Mouse (Mus musculus): Measurements from ENCODE around the gene Mcoln3.

Mcoln3 gene

GRCm38 (mm10) chr3:146134834-146135233 is 17.6 kb downstream of the Mcoln3 start:
- DNase-seq (ENCODE audit: low spot score): peak; percentile 7

GRCm38 (mm10) chr3:146135417-146135816 is 18.2 kb downstream of the Mcoln3 start:
- DNase-seq (ENCODE audit: low spot score): no peak

GRCm38 (mm10) chr3:146136422-146136821 is 19.2 kb downstream of the Mcoln3 start:
- DNase-seq (ENCODE audit: low spot score): no peak

DNA sequence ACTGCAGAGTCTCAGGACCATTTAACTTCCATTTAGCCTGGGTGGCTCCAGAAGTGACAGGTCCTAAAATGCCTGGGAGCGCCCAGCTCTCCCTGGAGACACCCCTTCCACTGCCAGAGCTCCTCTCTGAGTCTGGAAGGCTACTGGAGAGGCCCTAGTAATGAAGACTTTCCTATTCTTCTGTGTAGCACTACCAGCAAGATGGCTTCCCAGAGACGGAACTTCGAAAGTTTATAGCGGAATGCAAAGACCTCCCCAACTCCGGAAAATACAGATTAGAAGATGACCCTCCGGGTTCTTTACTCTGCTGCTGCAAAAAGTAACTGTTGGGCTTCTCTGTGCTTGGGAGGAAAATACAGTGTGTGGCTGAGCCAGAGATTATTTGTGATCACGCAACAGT is 23.0 kb downstream of the Mcoln3 start:
- no peak for DNase-seq (ENCODE audit: low spot score)

GRCm38 (mm10) chr3:146142523-146142922 is 25.3 kb downstream of the Mcoln3 start:
- DNase-seq (ENCODE audit: low spot score): no peak

DNA sequence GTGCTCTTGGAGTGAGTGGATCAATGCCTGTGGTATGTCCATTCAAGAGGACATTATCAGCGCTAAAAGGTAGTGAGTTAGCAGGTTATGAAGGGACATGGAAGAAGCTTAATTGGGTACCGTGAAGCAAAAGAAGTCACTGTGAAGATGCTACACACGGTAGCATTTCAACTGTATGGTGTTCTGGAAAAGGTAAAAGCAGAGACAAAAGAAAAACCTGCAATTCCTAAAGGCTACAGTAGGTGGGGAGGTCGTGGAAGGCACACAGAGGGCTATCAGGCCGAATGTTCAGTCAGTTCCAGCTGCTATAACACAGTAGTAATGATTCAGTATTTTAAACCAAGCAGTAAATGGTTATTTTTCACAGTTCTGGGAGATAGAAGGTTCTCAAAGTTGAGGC is 28.3 kb downstream of the Mcoln3 start:
- DNase-seq (ENCODE audit: low spot score): no peak

GRCm38 (mm10) chr3:146146131-146146530 is 28.9 kb downstream of the Mcoln3 start:
- no peak for DNase-seq (ENCODE audit: low spot score)

- no peak for DNase-seq (ENCODE audit: low spot score)
Measured at GRCm38 (mm10) chr3:146149156-146150057, 32.2 kb downstream of the Mcoln3 start, which contains the start of gene Mcoln2. TSS of gene Mcoln2 (plus strand) at chr3:146149833.

- no peak for DNase-seq (ENCODE audit: low spot score)
Measured at GRCm38 (mm10) chr3:146150058-146150400, 32.8 kb downstream of the Mcoln3 start.

DNA sequence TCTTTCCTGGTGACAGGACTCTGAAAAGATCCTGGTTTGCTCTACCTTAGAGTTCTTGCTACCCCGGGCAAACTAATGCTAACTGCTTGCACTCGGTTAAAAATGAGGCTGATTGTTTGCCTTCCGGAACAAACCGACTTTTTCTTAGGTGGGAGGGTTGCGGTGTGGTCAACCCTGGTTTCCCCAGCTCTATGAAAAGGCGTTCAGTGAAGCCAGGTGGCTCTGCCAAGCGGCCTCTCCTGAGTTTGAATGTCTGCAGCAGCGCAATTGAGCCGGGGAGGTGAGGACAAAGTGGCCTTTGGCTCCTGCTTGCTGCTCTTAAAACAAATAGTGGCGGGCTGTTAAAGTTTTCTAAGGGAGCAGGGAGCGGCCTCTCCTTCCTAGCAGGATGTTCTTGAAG is 33.3 kb downstream of the Mcoln3 start:
- DNase-seq (ENCODE audit: low spot score): no peak

- no peak for DNase-seq (ENCODE audit: low spot score)
Measured at GRCm38 (mm10) chr3:146151328-146151727, 34.1 kb downstream of the Mcoln3 start.

DNA sequence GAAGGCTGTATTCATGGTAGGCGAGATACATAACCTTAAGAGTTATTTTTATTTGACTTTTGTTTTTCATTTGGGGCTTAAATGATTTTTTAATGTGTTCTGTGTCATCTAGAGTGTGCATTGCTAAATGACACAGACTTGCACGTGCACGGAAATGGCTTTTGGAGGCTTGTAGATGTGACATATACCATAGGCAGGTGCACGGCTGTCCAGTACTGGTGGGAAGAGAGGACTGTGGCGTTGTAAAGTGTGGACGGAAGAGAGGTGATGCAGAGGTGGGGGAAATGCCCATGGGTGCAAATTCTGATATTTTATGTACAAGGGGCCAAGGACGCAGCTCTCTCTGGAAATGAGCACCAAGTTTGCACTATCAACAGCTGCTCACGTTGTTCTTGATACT is 34.5 kb downstream of the Mcoln3 start:
- DNase-seq (ENCODE audit: low spot score): no peak

DNA sequence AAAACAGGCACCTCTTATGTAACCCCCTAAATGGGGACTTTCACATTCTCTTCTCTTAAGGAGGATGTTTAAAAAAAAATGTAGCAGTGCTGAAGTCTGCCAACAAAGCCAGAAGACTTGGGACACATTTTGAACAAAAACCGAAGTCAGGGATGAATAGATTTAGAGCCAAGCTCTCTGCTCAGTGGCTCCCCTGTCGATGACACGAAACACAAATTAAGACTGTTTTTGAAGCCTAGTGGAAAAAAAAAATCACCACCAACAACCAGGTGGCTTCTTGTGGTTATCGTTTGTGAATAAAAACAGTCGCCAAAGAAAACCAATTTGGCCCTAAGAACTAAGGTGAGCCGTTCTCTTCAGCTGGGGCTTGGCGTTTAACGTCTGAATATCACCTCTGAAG is 35.1 kb downstream of the Mcoln3 start:
- DNase-seq (ENCODE audit: low spot score): no peak

- DNase-seq (ENCODE audit: low spot score): no peak
Measured at GRCm38 (mm10) chr3:146152913-146153312, 35.7 kb downstream of the Mcoln3 start.

DNA sequence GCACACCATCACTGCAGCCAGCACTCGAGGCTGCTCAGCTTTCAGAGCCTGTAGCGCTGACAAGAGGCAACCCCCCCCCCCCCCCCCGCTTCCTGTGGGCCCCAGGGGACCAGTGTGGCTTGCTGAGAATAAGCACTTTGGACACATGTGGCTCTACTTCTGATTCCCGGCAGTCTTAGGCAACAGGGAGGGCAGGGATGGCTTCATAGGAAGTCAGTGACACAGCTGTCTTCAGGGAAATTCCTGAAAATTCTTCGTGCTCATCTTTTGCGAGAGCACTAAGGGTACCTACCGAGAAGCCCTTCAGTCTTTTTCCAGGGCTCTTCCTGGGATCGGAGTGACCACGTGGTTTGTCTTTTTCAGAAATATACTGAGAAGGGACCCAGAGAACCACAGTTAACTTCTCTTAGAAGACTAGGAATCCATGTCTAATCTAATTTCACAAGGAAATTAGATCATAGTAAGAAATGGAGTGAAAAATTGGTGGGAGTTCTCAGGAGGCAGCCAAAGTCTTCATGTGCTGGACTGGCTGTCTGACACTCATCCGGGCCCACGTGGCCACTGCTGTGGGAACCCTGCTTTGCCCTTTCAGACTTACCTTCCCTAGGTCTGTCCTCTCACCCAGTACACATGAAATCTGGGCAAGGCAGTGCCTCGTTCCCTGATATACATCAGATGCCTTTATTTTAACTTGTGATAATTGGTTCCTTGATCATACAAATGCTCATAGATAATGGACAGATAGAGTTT is 36.8 kb downstream of the Mcoln3 start:
- DNase-seq (ENCODE audit: low spot score): no peak

DNA sequence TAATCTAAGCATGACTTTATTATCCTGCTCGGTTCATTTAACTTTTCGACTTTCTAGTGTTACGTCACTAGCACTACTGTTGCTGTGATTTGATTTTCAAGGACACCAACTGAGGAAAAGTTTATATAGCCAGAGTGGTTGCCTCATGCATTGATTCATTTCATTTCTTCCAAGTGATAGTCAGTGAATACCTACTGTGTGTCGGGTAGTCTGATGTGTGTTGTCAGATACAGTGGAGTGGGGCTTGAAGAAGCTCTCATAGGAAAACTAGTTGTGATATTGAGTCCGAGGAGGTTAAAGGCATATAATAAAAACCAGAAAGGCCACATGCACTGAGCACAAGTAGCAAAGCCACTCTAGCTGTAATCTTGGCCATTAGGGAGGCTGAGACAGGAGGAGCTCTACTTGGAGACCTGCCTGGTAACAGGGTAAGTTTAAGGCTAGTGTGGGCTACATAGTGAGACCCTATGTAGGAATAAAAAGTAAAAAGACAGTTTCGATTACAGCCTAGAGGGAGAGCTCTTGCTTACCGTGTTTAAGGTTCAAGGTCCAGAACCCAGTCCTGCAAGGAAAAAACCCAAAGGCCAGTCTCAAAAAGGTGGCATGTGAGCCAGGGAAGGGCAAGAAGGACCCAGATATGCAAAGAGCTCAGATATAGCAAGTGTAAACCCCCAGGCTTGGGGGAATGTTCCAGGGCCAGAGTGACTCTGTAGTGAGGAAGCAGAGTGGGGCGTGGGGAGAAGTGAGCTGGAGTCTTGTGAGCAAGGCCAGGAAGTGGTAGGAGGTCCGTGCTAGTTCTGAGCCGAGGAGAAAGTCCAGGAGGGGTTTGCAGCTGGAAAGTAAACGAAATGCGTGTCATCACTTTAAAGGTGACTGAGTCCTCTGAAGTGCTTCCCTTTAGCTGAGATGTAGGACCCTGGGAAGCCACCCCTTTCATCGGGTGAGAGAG is 38.7 kb downstream of the Mcoln3 start:
- DNase-seq (ENCODE audit: low spot score): no peak

- no peak for DNase-seq (ENCODE audit: low spot score)
Measured at GRCm38 (mm10) chr3:146156811-146157210, 39.6 kb downstream of the Mcoln3 start.

DNA sequence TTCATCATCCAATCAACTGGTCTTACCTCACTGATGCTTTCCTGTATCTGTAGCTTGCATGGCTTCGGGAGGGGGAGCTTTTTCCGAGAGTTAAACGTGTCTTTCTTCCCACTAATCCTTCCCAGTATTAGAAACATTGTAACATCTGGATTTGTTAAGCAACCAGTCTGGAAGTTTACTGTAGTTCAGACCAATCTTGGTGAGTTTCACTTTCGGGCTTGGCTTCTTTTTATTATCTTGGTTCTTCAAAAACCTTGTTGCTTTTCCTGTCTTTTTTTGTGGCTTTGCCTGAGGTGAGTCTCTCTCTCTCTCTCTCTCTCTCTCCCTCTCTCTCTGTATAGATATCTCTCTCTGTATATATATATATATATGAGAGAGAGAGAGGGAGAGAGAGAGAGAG is 40.8 kb downstream of the Mcoln3 start:
- DNase-seq (ENCODE audit: low spot score): no peak

DNA sequence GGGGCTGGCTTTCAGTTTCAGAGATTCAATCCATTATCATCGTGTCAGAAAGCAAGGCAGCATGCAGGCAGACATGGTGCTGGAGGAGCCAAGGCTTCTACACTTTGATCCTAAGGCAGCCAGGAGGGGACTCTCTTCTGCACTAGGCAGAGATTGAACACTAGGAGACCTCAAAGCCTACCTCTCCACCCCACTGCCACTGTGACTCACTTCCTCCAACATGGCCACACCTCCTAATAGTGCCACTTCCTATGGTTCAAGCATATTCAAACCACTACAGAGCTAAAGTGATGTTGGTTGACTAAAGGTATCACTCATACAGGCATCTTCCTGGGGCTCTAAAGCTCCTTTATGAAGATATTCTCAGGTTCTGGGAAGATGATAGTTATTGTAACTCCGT is 42.1 kb downstream of the Mcoln3 start:
- no peak for DNase-seq (ENCODE audit: low spot score)

DNA sequence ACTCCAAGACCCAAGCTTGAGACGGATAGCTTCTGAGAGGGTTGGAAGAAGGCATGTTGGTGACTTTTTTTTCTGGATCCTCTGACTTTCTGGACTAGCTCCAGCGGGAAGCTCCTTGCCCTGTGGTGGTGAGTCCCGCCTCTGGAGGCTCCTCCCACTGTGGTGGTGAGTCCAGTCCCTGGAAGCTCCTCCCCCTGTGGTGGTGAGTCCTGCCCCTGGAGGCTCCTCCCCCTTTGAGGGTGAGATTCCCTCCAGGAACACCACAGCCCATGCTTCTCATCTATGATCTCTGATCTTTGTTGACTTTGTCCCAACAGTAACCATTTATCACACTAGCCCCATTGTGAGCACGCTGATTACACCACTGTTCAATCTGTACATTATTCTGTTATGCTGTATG is 44.9 kb downstream of the Mcoln3 start:
- DNase-seq (ENCODE audit: low spot score): no peak

GRCm38 (mm10) chr3:146169356-146169755 is 52.1 kb downstream of the Mcoln3 start:
- no peak for DNase-seq (ENCODE audit: low spot score)

GRCm38 (mm10) chr3:146173030-146173429 is 55.8 kb downstream of the Mcoln3 start:
- no peak for DNase-seq (ENCODE audit: low spot score)
